In the genomic region with DNA sequence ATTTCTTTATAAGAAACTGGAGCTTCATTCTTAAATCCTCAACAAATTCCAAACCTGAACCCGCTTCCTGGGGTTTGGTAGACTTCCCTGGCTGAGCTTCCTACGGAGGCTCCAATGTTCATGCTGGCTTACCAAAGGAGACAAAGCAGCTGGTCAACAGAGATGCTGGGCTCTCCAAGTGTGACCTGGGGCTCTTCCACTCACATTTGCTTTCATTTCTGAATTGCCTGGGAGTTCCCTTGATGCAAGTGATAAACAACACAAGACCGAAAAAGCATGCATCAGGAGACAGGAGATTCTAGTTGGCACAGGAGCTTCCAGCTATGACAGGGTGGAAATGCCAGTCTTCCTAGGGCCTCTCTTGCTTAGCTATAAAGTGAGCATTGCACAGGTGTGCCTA, we compare ENCODE assay signal across 11 mouse cellular contexts.
DNase-seq lines count a peak whose midpoint lies in the region; ATAC-seq and TF ChIP-seq lines count a peak whose summit lies in the region.
"Had no signal": no experiment of that assay in that cellular context is flagged by ENCODE, and none has a peak within 500 bp of the region (broad histone marks: within the 10 kb centered on the region; RNA-seq: fewer than 3 reads in every experiment).

No protein-coding gene starts in this region.

- no peaks in the 10 kb centered on the region for H3K9me3 ChIP-seq in forebrain, embryonic 12.5 days
- no peaks in the 10 kb centered on the region for H3K9me3 ChIP-seq in midbrain, postnatal 0 days (ENCODE audit: low read length)
- H3K9me3 ChIP-seq: neural tube, embryonic 12.5 days had no signal

- H3K27ac ChIP-seq in forebrain, embryonic 12.5 days: peak overlapping the region; percentile 38
- peak overlapping the region; percentile 60 for H3K27ac ChIP-seq in midbrain, postnatal 0 days (ENCODE audit: low read depth, low read length)
- H3K27ac ChIP-seq: neural tube, embryonic 12.5 days had no signal

- DNase-seq in cerebellum, postnatal 4 days (ENCODE audit: low spot score in 2 of 2): no peak
- peak; percentile 10 for DNase-seq in lung, postnatal 36 days
- no peak for DNase-seq in lung, postnatal 25 days (ENCODE audit: low spot score)
- no peak for DNase-seq in midbrain, postnatal 0 days (ENCODE audit: low spot score)
- DNase-seq in ovary, postnatal 36 days (ENCODE audit: low spot score): no peak
- no peak for DNase-seq in adrenal gland, postnatal 4 days (ENCODE audit: low spot score in 2 of 2)
- DNase-seq: gastrocnemius, postnatal 36 days; lung, postnatal 4 days had no signal

- TF ChIP-seq CTCF in midbrain, postnatal 0 days (IDR thresholded peaks at IDR 0.05): no peak

- peak; percentile 38 for ATAC-seq in cerebellum, adult (ENCODE audit: insufficient number of reproducible peaks, low FRiP score, low TSS enrichment)
- ATAC-seq in forebrain, embryonic 12.5 days (ENCODE audit: low FRiP score): no peak
- peak; percentile 6; the same call in 1 of the 2 replicates for ATAC-seq in midbrain, postnatal 0 days (ENCODE audit: low FRiP score)

- H3K9ac ChIP-seq in forebrain, embryonic 12.5 days: no peak overlapping the region
- H3K9ac ChIP-seq in midbrain, postnatal 0 days (replicated peaks; ENCODE audit: low read length, poor library complexity, severe bottlenecking): no peak overlapping the region
- H3K9ac ChIP-seq: neural tube, embryonic 12.5 days had no signal

- H3K4me2 ChIP-seq in forebrain, embryonic 12.5 days: no peak overlapping the region
- no peak overlapping the region for H3K4me2 ChIP-seq in midbrain, postnatal 0 days (ENCODE audit: low read depth, low read length, poor library complexity, severe bottlenecking)
- H3K4me2 ChIP-seq: neural tube, embryonic 12.5 days had no signal

- peaks cover 30% of the 10 kb centered on the region for H3K4me1 ChIP-seq in forebrain, embryonic 12.5 days
- peaks cover 7% of the 10 kb centered on the region for H3K4me1 ChIP-seq in midbrain, postnatal 0 days (ENCODE audit: insufficient read depth, low read length)

- H3K36me3 ChIP-seq in forebrain, embryonic 12.5 days (replicated peaks): peaks cover 5% of the 10 kb centered on the region; the same call in 1 of the 2 replicates
- no peaks in the 10 kb centered on the region for H3K36me3 ChIP-seq in midbrain, postnatal 0 days (ENCODE audit: insufficient read depth, low read length)
- H3K36me3 ChIP-seq: neural tube, embryonic 12.5 days had no signal

- no peaks in the 10 kb centered on the region for H3K27me3 ChIP-seq in forebrain, embryonic 12.5 days
- no peaks in the 10 kb centered on the region for H3K27me3 ChIP-seq in midbrain, postnatal 0 days (ENCODE audit: insufficient read depth, low read length)
- H3K27me3 ChIP-seq: neural tube, embryonic 12.5 days had no signal

- 37% methylated on average over 3 of the region's 3 CpGs for WGBS in forebrain, embryonic 12.5 days
- 28% methylated on average over 3 of the region's 3 CpGs for WGBS in midbrain, postnatal 0 days

- H3K4me3 ChIP-seq in forebrain, embryonic 12.5 days (replicated peaks): no peak overlapping the region
- H3K4me3 ChIP-seq in midbrain, postnatal 0 days (ENCODE audit: low read depth, low read length): no peak overlapping the region
- H3K4me3 ChIP-seq: neural tube, embryonic 12.5 days had no signal
